Mouse (Mus musculus) forebrain, embryonic 15.5 days (tissue): Measurements from ENCODE around the gene Hapln1. TPM values are rescaled to one million over a fixed set of nuclear protein-coding genes. Genes with fewer than 3 reads are reported as not detected.

Experiments used
- ATAC-seq: fragments of 200-750 bp; cut with Nextera tagmentation; replicated peaks from 2 replicates; pipeline ENCODE4 v1.8.0; 2017; ENCODE audit warnings: mild to moderate bottlenecking, moderate TSS enrichment, moderate library complexity
- H3K27ac ChIP-seq: fragments of 300-500 bp; sonication (generic); replicated peaks from 2 replicates; pipeline ENCODE4 v1.5.1; 2015; ENCODE audit warnings: mild to moderate bottlenecking, inconsistent platforms
- H3K27me3 ChIP-seq: fragments of 300-500 bp; sonication (generic); 2 replicates; pipeline ENCODE4 v1.6.1; 2015; ENCODE audit warnings: inconsistent platforms
- H3K36me3 ChIP-seq: fragments of 300-500 bp; sonication (generic); 2 replicates; pipeline ENCODE4 v1.6.1; 2015; ENCODE audit warnings: mild to moderate bottlenecking, inconsistent platforms
- H3K4me1 ChIP-seq: fragments of 300-500 bp; sonication (generic); 2 replicates; pipeline ENCODE4 v1.6.1; 2015; ENCODE audit warnings: inconsistent platforms
- H3K4me2 ChIP-seq: fragments of 300-500 bp; sonication (generic); replicated peaks from 2 replicates; pipeline ENCODE4 v1.6.1; 2015; ENCODE audit warnings: mild to moderate bottlenecking, inconsistent platforms
- H3K4me3 ChIP-seq: fragments of 300-500 bp; sonication (generic); 2 replicates; pipeline ENCODE4 v1.5.1; 2015; ENCODE audit warnings: mild to moderate bottlenecking, inconsistent platforms
- H3K9ac ChIP-seq: fragments of 300-500 bp; sonication (generic); replicated peaks from 2 replicates; pipeline ENCODE4 v1.6.1; 2015; ENCODE audit warnings: mild to moderate bottlenecking, inconsistent platforms
- H3K9me3 ChIP-seq: fragments of 300-500 bp; sonication (generic); 2 replicates; pipeline ENCODE4 v1.6.1; 2016; ENCODE audit warnings: inconsistent platforms
- WGBS: fragments of 180-500 bp; shearing (Covaris S2); methylation state at CpG from one replicate; pipeline ENCODE4 v1.1.7; 2015; ENCODE audit warnings: mixed read lengths; 5-methylcytosine and 5-hydroxymethylcytosine counted together
- polyA plus RNA-seq: library from polyadenylated mRNA; unstranded; fragments of >200 nt; fragmentation: Nextera tagmentation; extraction: Ambion mirVana; gene quantifications from 2 replicates; pipeline ENCODE4 v1.2.1, GENCODE M21; 2015

The Hapln1 gene
- polyA plus RNA-seq = 0.15 and 0.19 TPM in 2 replicates

- Histone ChIP-seq H3K4me3 (peak within 1 kb of the TSS; percentile 57), H3K27ac (no peak within 1 kb of the TSS), H3K9ac (peak within 1 kb of the TSS; percentile 68), H3K9me3 (no peaks in the 10 kb centered on the region), H3K4me2 (peak within 1 kb of the TSS; percentile 94), H3K27me3 (no peaks in the 10 kb centered on the region), H3K4me1 (peaks cover 6% of the 10 kb centered on the region), H3K36me3 (no peaks in the 10 kb centered on the region)
- ATAC-seq = peak; percentile 87
- WGBS = under 1% methylated on average over 28 of the region's 29 CpGs
These were observed at the start of gene Hapln1 for GRCm38 (mm10) chr13:89539205-89539886. Gene Hapln1, plus strand, starts transcription at chr13:89539796.

- Histone ChIP-seq H3K4me1 (no peaks in the 10 kb centered on the region), H3K36me3 (no peaks in the 10 kb centered on the region), H3K27ac (no peak overlapping the region), H3K9ac (no peak overlapping the region), H3K4me2 (no peak overlapping the region), H3K27me3 (no peaks in the 10 kb centered on the region), H3K9me3 (no peaks in the 10 kb centered on the region), H3K4me3 (no peak overlapping the region)
- ATAC-seq = no peak
These were observed 46.4 kb upstream of the Hapln1 start for GRCm38 (mm10) chr13:89493169-89493568.

GRCm38 (mm10) chr13:89493678-89494077 is 45.9 kb upstream of the Hapln1 start:
- WGBS = 82% methylated on average over 6 of the region's 6 CpGs
- Histone ChIP-seq H3K4me1 (no peaks in the 10 kb centered on the region), H3K9ac (no peak overlapping the region), H3K27me3 (no peaks in the 10 kb centered on the region), H3K27ac (no peak overlapping the region), H3K4me3 (no peak overlapping the region), H3K36me3 (no peaks in the 10 kb centered on the region), H3K9me3 (no peaks in the 10 kb centered on the region), H3K4me2 (no peak overlapping the region)
- no peak for ATAC-seq

GRCm38 (mm10) chr13:89496569-89496968 is 43.0 kb upstream of the Hapln1 start:
- H3K4me3 ChIP-seq = no peak overlapping the region
- no peaks in the 10 kb centered on the region for H3K36me3 ChIP-seq
- 92% methylated on average over 2 of the region's 2 CpGs for WGBS
- no peaks in the 10 kb centered on the region for H3K4me1 ChIP-seq
- no peaks in the 10 kb centered on the region for H3K27me3 ChIP-seq
- no peaks in the 10 kb centered on the region for H3K9me3 ChIP-seq
- H3K27ac ChIP-seq = no peak overlapping the region
- no peak for ATAC-seq
- H3K9ac ChIP-seq = no peak overlapping the region
- H3K4me2 ChIP-seq = no peak overlapping the region

- Histone ChIP-seq H3K36me3 (no peaks in the 10 kb centered on the region), H3K4me2 (no peak overlapping the region), H3K9ac (no peak overlapping the region), H3K27ac (no peak overlapping the region), H3K4me3 (no peak overlapping the region), H3K4me1 (no peaks in the 10 kb centered on the region), H3K27me3 (no peaks in the 10 kb centered on the region), H3K9me3 (no peaks in the 10 kb centered on the region)
- no peak for ATAC-seq
- WGBS = 58% methylated on average over 1 of the region's 1 CpGs
These were observed 40.2 kb upstream of the Hapln1 start for GRCm38 (mm10) chr13:89499419-89499818.

- H3K27me3 ChIP-seq = no peaks in the 10 kb centered on the region
- no peaks in the 10 kb centered on the region for H3K36me3 ChIP-seq
- H3K4me2 ChIP-seq = no peak overlapping the region
- H3K9ac ChIP-seq = no peak overlapping the region
- ATAC-seq = no peak
- no peak overlapping the region for H3K4me3 ChIP-seq
- no peaks in the 10 kb centered on the region for H3K4me1 ChIP-seq
- H3K27ac ChIP-seq = no peak overlapping the region
- no peaks in the 10 kb centered on the region for H3K9me3 ChIP-seq
These were observed 18.1 kb upstream of the Hapln1 start for GRCm38 (mm10) chr13:89521507-89521908.

- Histone ChIP-seq H3K4me1 (no peaks in the 10 kb centered on the region), H3K9me3 (no peaks in the 10 kb centered on the region), H3K9ac (no peak overlapping the region), H3K36me3 (no peaks in the 10 kb centered on the region), H3K4me3 (no peak overlapping the region), H3K27me3 (no peaks in the 10 kb centered on the region), H3K27ac (no peak overlapping the region), H3K4me2 (no peak overlapping the region)
- ATAC-seq = no peak
- 18% methylated on average over 1 of the region's 1 CpGs for WGBS
These were observed 10.9 kb upstream of the Hapln1 start for GRCm38 (mm10) chr13:89528716-89529115.

GRCm38 (mm10) chr13:89530386-89530785 is 9.2 kb upstream of the Hapln1 start:
- H3K36me3 ChIP-seq = no peaks in the 10 kb centered on the region
- H3K27me3 ChIP-seq = no peaks in the 10 kb centered on the region
- H3K4me1 ChIP-seq = no peaks in the 10 kb centered on the region
- no peak overlapping the region for H3K4me3 ChIP-seq
- H3K9me3 ChIP-seq = no peaks in the 10 kb centered on the region
- ATAC-seq = no peak
- H3K9ac ChIP-seq = no peak overlapping the region
- WGBS = 88% methylated on average over 2 of the region's 2 CpGs
- H3K4me2 ChIP-seq = no peak overlapping the region
- no peak overlapping the region for H3K27ac ChIP-seq

- 53% methylated on average over 11 of the region's 11 CpGs for WGBS
- Histone ChIP-seq H3K9me3 (no peaks in the 10 kb centered on the region), H3K4me3 (peak overlapping the region; percentile 57; the same call in 1 of the 2 replicates), H3K4me2 (peak overlapping the region; percentile 94), H3K9ac (peak overlapping the region; percentile 68; the same call in 1 of the 2 replicates), H3K27ac (no peak overlapping the region), H3K4me1 (peaks cover 6% of the 10 kb centered on the region), H3K27me3 (no peaks in the 10 kb centered on the region), H3K36me3 (no peaks in the 10 kb centered on the region)
- no peak for ATAC-seq
These were observed 280 bp downstream of the Hapln1 start for GRCm38 (mm10) chr13:89539887-89540264.

- H3K9ac ChIP-seq = no peak overlapping the region
- H3K27ac ChIP-seq = no peak overlapping the region
- WGBS = 30% methylated on average over 11 of the region's 11 CpGs
- H3K36me3 ChIP-seq = no peaks in the 10 kb centered on the region
- no peak overlapping the region for H3K4me3 ChIP-seq
- no peak overlapping the region for H3K4me2 ChIP-seq
- no peaks in the 10 kb centered on the region for H3K9me3 ChIP-seq
- ATAC-seq = no peak
- H3K4me1 ChIP-seq = peaks cover 6% of the 10 kb centered on the region
- H3K27me3 ChIP-seq = no peaks in the 10 kb centered on the region
These were observed 846 bp downstream of the Hapln1 start for GRCm38 (mm10) chr13:89540301-89540982.

- H3K27ac ChIP-seq = no peak overlapping the region
- H3K36me3 ChIP-seq = no peaks in the 10 kb centered on the region
- H3K4me2 ChIP-seq = no peak overlapping the region
- peaks cover 6% of the 10 kb centered on the region for H3K4me1 ChIP-seq
- no peak overlapping the region for H3K4me3 ChIP-seq
- 6% methylated on average over 3 of the region's 3 CpGs for WGBS
- H3K27me3 ChIP-seq = no peaks in the 10 kb centered on the region
- H3K9ac ChIP-seq = no peak overlapping the region
- H3K9me3 ChIP-seq = no peaks in the 10 kb centered on the region
- peak; percentile 57; the same call in 1 of the 2 replicates for ATAC-seq
These were observed 3.4 kb downstream of the Hapln1 start for GRCm38 (mm10) chr13:89543003-89543402.

- H3K4me2 ChIP-seq = no peak overlapping the region
- WGBS = 16% methylated on average over 2 of the region's 2 CpGs
- H3K36me3 ChIP-seq = no peaks in the 10 kb centered on the region
- no peaks in the 10 kb centered on the region; the same call in 1 of the 2 replicates for H3K4me1 ChIP-seq
- peak; percentile 66; the same call in 1 of the 2 replicates for ATAC-seq
- H3K27ac ChIP-seq = no peak overlapping the region
- no peaks in the 10 kb centered on the region for H3K27me3 ChIP-seq
- no peak overlapping the region for H3K9ac ChIP-seq
- H3K4me3 ChIP-seq = no peak overlapping the region
- no peaks in the 10 kb centered on the region for H3K9me3 ChIP-seq
These were observed 8.7 kb downstream of the Hapln1 start for GRCm38 (mm10) chr13:89548203-89548740.
